Mouse (Mus musculus): Measurements from ENCODE around the gene Fam184a. TPM values are rescaled to one million over a fixed set of nuclear protein-coding genes. Genes with fewer than 3 reads are reported as not detected.

Gene Fam184a
- polyA plus RNA-seq, 1 experiment: not detected

DNA sequence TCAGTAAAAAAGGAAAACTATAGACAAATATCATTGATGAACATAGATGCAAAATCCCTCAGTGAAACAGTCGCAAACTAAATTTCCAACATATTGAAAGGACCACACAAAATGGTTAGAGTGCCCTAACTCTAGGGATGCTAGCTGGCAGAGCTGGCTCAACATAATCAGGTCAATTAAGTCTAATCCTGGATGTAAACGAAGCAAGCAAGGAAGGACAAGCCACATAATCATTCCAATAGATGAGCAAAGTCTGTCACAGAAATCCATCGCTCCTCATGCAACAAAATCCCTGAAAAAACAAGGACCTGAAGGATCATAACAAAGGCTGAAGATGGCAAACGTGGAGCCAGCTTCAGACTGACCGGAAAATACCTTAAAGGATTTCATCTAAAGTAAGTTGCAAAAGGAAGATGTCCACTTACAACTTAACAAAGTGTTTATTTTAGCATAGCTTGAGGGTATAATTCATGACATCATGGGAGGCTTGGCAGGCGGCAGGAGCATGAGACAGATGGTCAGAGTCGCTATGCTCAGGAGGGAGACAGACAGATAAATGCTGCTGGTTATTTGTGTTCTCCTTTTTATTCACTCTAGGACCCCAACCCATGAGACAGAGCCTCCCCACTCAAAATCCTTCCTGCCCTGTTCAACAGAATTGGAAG is 15.6 kb downstream of the Fam184a start:
- Histone ChIP-seq H3K4me2 (ENCODE audit: low read depth) (no peak overlapping the region), H3K79me2 (ENCODE audit: control insufficient read depth, insufficient read depth) (no peaks in the 10 kb centered on the region), H3K36me3 (ENCODE audit: control insufficient read depth, insufficient read depth) (no peaks in the 10 kb centered on the region), H3K27me3 (ENCODE audit: control insufficient read depth, insufficient read depth, insufficient read length) (no peaks in the 10 kb centered on the region), H3ac (ENCODE audit: control insufficient read depth, insufficient read length) (no peak overlapping the region), H3K4me3 (no peak overlapping the region)
- no peak for TF ChIP-seq TCF3 (IDR thresholded peaks at IDR 0.05; ENCODE audit: insufficient read length, low read depth)
- TF ChIP-seq CEBPB (IDR thresholded peaks at IDR 0.05; ENCODE audit: insufficient read depth, poor library complexity, severe bottlenecking): no peak
- TF ChIP-seq REST (IDR thresholded peaks at IDR 0.05; ENCODE audit: insufficient read depth, insufficient read length): no peak
- TF ChIP-seq USF1 (IDR thresholded peaks at IDR 0.05; ENCODE audit: low read depth): no peak
- TF ChIP-seq TCF12 (IDR thresholded peaks at IDR 0.05; ENCODE audit: insufficient read depth, poor library complexity, severe bottlenecking): no peak
- no peak for TF ChIP-seq POLR2AphosphoS2 (IDR thresholded peaks at IDR 0.05; ENCODE audit: insufficient read length, low read depth)
- TF ChIP-seq MYOD1 (IDR thresholded peaks at IDR 0.05; ENCODE audit: control insufficient read depth in 1 of 3, insufficient read length in 2 of 3, low read depth in 2 of 3): no peak
- no peak for TF ChIP-seq MAX (IDR thresholded peaks at IDR 0.05; ENCODE audit: low read depth)
- no peak for TF ChIP-seq POLR2A (IDR thresholded peaks at IDR 0.05; ENCODE audit: insufficient read length, low read depth)
- TF ChIP-seq MYOG (IDR thresholded peaks at IDR 0.05; ENCODE audit: control insufficient read depth in 1 of 3, insufficient read depth in 1 of 3, insufficient read length in 2 of 3, low read depth in 2 of 3): no peak
- no peak for TF ChIP-seq E2F4 (IDR thresholded peaks at IDR 0.05; ENCODE audit: insufficient read depth)
- TF ChIP-seq SRF (IDR thresholded peaks at IDR 0.05; ENCODE audit: control insufficient read depth, insufficient read length, low read depth): no peak

DNA sequence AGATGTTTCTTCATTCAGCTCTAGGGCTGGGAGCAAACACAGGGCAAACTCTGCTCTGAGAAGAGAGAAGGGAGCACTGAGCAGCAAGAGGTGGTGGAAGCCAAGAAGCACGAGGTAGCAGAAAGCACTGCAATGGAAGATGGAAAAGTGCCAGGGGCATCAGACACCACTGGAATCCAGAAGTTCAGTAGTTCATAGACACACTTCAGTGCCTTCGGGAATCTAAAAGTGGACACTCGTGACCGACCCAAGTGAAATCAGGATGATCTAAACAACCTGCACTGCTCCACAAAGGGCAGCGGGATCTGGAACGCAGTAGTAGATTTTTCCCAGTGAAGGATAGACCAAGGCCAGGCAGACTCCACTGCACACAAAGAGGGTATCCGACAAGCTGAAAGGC is 18.6 kb downstream of the Fam184a start:
- Histone ChIP-seq H3ac (ENCODE audit: control insufficient read depth, insufficient read length) (no peak overlapping the region), H3K36me3 (ENCODE audit: control insufficient read depth, insufficient read depth) (no peaks in the 10 kb centered on the region), H3K79me2 (ENCODE audit: control insufficient read depth, insufficient read depth) (no peaks in the 10 kb centered on the region), H3K27me3 (ENCODE audit: control insufficient read depth, insufficient read depth, insufficient read length) (no peaks in the 10 kb centered on the region), H3K4me3 (no peak overlapping the region), H3K4me2 (ENCODE audit: low read depth) (no peak overlapping the region)
- TF ChIP-seq MYOG (IDR thresholded peaks at IDR 0.05; ENCODE audit: control insufficient read depth in 1 of 3, insufficient read depth in 1 of 3, insufficient read length in 2 of 3, low read depth in 2 of 3): no peak
- no peak for TF ChIP-seq POLR2A (IDR thresholded peaks at IDR 0.05; ENCODE audit: insufficient read length, low read depth)
- TF ChIP-seq USF1 (IDR thresholded peaks at IDR 0.05; ENCODE audit: low read depth): no peak
- no peak for TF ChIP-seq POLR2AphosphoS2 (IDR thresholded peaks at IDR 0.05; ENCODE audit: insufficient read length, low read depth)

- TF ChIP-seq POLR2A (IDR thresholded peaks at IDR 0.05; ENCODE audit: insufficient read length, low read depth) (no peak), MYOG (IDR thresholded peaks at IDR 0.05; ENCODE audit: control insufficient read depth in 1 of 3, insufficient read depth in 1 of 3, insufficient read length in 2 of 3, low read depth in 2 of 3) (no peak), MYOD1 (IDR thresholded peaks at IDR 0.05; ENCODE audit: control insufficient read depth in 1 of 3, insufficient read length in 2 of 3, low read depth in 2 of 3) (no peak)
- no peaks in the 10 kb centered on the region for H3K79me2 ChIP-seq (ENCODE audit: control insufficient read depth, insufficient read depth)
- no peaks in the 10 kb centered on the region for H3K36me3 ChIP-seq (ENCODE audit: control insufficient read depth, insufficient read depth)
Measured at GRCm38 (mm10) chr10:53728883-53729282, 22.0 kb downstream of the Fam184a start.

GRCm38 (mm10) chr10:53725301-53725700 is 25.6 kb downstream of the Fam184a start:
- no peak for TF ChIP-seq TCF12 (IDR thresholded peaks at IDR 0.05; ENCODE audit: insufficient read depth, poor library complexity, severe bottlenecking)
- no peak for TF ChIP-seq USF1 (IDR thresholded peaks at IDR 0.05; ENCODE audit: low read depth)
- no peak for TF ChIP-seq SRF (IDR thresholded peaks at IDR 0.05; ENCODE audit: control insufficient read depth, insufficient read length, low read depth)
- TF ChIP-seq TCF3 (IDR thresholded peaks at IDR 0.05; ENCODE audit: insufficient read length, low read depth): no peak
- TF ChIP-seq POLR2AphosphoS2 (IDR thresholded peaks at IDR 0.05; ENCODE audit: insufficient read length, low read depth): no peak
- no peak for TF ChIP-seq E2F4 (IDR thresholded peaks at IDR 0.05; ENCODE audit: insufficient read depth)
- TF ChIP-seq POLR2A (IDR thresholded peaks at IDR 0.05; ENCODE audit: insufficient read length, low read depth): no peak
- TF ChIP-seq MYOG (IDR thresholded peaks at IDR 0.05; ENCODE audit: control insufficient read depth in 1 of 3, insufficient read depth in 1 of 3, insufficient read length in 2 of 3, low read depth in 2 of 3): no peak
- no peak for TF ChIP-seq MAX (IDR thresholded peaks at IDR 0.05; ENCODE audit: low read depth)
- no peak for TF ChIP-seq MYOD1 (IDR thresholded peaks at IDR 0.05; ENCODE audit: control insufficient read depth in 1 of 3, insufficient read length in 2 of 3, low read depth in 2 of 3)
- TF ChIP-seq CEBPB (IDR thresholded peaks at IDR 0.05; ENCODE audit: insufficient read depth, poor library complexity, severe bottlenecking): no peak
- TF ChIP-seq REST (IDR thresholded peaks at IDR 0.05; ENCODE audit: insufficient read depth, insufficient read length): no peak
- Histone ChIP-seq H3K79me2 (ENCODE audit: control insufficient read depth, insufficient read depth) (no peaks in the 10 kb centered on the region), H3ac (ENCODE audit: control insufficient read depth, insufficient read length) (no peak overlapping the region), H3K4me2 (ENCODE audit: low read depth) (no peak overlapping the region), H3K4me3 (no peak overlapping the region), H3K27me3 (ENCODE audit: control insufficient read depth, insufficient read depth, insufficient read length) (no peaks in the 10 kb centered on the region), H3K36me3 (ENCODE audit: control insufficient read depth, insufficient read depth) (no peaks in the 10 kb centered on the region)

More at GRCm38 (mm10) chr10:53728883-53729282, 22.0 kb downstream of the Fam184a start:
- Histone ChIP-seq H3ac (ENCODE audit: control insufficient read depth, insufficient read length) (no peak overlapping the region), H3K4me2 (ENCODE audit: low read depth) (no peak overlapping the region), H3K27me3 (ENCODE audit: control insufficient read depth, insufficient read depth, insufficient read length) (no peaks in the 10 kb centered on the region), H3K4me3 (no peak overlapping the region)

DNA sequence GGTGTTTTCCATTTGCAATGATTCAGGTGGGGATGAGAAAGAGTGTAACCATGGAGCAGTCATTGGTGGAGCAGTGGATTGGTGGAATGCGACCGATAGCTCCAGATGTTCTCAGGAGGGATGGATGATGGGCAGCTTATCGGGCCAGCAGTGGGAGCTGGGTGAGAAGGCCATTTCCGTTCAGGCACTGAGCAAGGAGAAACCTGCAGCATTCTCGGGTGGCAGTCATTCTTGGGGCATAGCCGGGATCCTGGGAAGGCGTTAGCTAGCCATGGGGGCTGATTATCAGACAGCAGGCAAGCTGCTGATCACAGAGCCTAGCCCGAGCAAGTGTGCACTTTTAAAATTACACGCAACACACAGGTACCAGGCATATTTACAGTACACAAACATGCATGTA is 46.4 kb downstream of the Fam184a start:
- Histone ChIP-seq H3K4me2 (ENCODE audit: low read depth) (no peak overlapping the region), H3K27me3 (ENCODE audit: control insufficient read depth, insufficient read depth, insufficient read length) (no peaks in the 10 kb centered on the region), H3K4me3 (no peak overlapping the region), H3K79me2 (ENCODE audit: control insufficient read depth, insufficient read depth) (no peaks in the 10 kb centered on the region), H3ac (ENCODE audit: control insufficient read depth, insufficient read length) (no peak overlapping the region), H3K36me3 (ENCODE audit: control insufficient read depth, insufficient read depth) (no peaks in the 10 kb centered on the region)
- TF ChIP-seq REST (IDR thresholded peaks at IDR 0.05; ENCODE audit: insufficient read depth, insufficient read length) (no peak), SRF (IDR thresholded peaks at IDR 0.05; ENCODE audit: control insufficient read depth, insufficient read length, low read depth) (no peak), E2F4 (IDR thresholded peaks at IDR 0.05; ENCODE audit: insufficient read depth) (no peak), MYOD1 (IDR thresholded peaks at IDR 0.05; ENCODE audit: control insufficient read depth in 1 of 3, insufficient read length in 2 of 3, low read depth in 2 of 3) (no peak), MYOG (IDR thresholded peaks at IDR 0.05; ENCODE audit: control insufficient read depth in 1 of 3, insufficient read depth in 1 of 3, insufficient read length in 2 of 3, low read depth in 2 of 3) (no peak), TCF12 (IDR thresholded peaks at IDR 0.05; ENCODE audit: insufficient read depth, poor library complexity, severe bottlenecking) (no peak), POLR2A (IDR thresholded peaks at IDR 0.05; ENCODE audit: insufficient read length, low read depth) (no peak), USF1 (IDR thresholded peaks at IDR 0.05; ENCODE audit: low read depth) (no peak), MAX (IDR thresholded peaks at IDR 0.05; ENCODE audit: low read depth) (no peak), TCF3 (IDR thresholded peaks at IDR 0.05; ENCODE audit: insufficient read length, low read depth) (no peak), CEBPB (IDR thresholded peaks at IDR 0.05; ENCODE audit: insufficient read depth, poor library complexity, severe bottlenecking) (no peak), POLR2AphosphoS2 (IDR thresholded peaks at IDR 0.05; ENCODE audit: insufficient read length, low read depth) (no peak)
